Mouse (Mus musculus): ENCODE data around the gene Bhlha15. TPM values are rescaled to one million over a fixed set of nuclear protein-coding genes. Genes with fewer than 3 reads are reported as not detected.
A peak's percentile ranks its signal among the peaks of the same experiment; 100 is the strongest.

Bhlha15 gene
- 0.55 and 0.74 TPM in 2 replicates for polyA plus RNA-seq (2015; fragmentation: Nextera tagmentation; extraction: Ambion mirVana)

DNA sequence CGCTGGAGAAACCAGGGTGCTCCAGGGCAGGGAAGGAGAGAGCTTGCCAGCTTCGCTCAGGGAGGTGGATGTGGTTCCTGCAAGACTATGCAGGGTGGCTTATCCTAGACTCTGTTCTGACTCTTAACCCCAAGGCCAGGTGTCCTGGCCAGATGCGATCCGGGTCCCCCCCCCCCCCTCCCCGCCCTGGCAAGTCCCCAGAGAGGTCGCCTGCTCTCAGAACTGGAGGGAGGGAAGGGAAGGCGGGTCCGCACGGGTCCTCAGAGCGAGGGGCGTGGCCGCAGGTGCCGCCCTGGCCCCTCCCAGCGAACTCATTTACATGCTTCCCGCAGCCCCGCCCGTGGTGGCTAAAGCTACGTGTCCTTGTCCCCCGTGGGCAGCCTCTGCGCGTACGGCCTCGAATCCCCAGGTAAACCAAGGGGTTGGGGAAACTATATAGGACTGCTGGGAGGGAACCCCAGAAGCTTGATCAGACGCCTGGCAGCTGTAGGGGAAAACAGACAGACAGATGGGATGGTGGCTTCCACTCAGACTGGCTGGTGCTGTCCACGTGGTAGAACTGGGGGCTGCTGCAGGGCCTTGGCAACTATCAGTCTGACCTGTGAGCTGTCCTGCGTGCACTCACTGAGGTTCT, at the start of gene Bhlha15:
Bhlha15 (plus strand) TSS at position 337 of the 634 bp plus-strand sequence.
- peaks cover 2% of the 10 kb centered on the region; the same call in 1 of the 2 replicates for H3K36me3 ChIP-seq (ENCODE audit: insufficient read depth, low read length)
- no peaks in the 10 kb centered on the region for H3K9me3 ChIP-seq (ENCODE audit: low read length)
- H3K27me3 ChIP-seq (ENCODE audit: insufficient read depth, low read length) = no peaks in the 10 kb centered on the region
- H3K4me3 ChIP-seq (ENCODE audit: low read length) = peak within 1 kb of the TSS; percentile 40
- peak within 1 kb of the TSS; percentile 51 for H3K9ac ChIP-seq (replicated peaks; ENCODE audit: low read length)
- ATAC-seq (ENCODE audit: low FRiP score, low TSS enrichment) = peak; percentile 67
- 4% methylated on average over 24 of the region's 26 CpGs for WGBS
- H3K4me1 ChIP-seq (ENCODE audit: insufficient read depth, low read length) = peaks cover 18% of the 10 kb centered on the region
- H3K4me2 ChIP-seq (replicated peaks; ENCODE audit: low read depth, low read length) = peak within 1 kb of the TSS; percentile 67
- H3K27ac ChIP-seq (ENCODE audit: low read length) = no peak within 1 kb of the TSS

DNA sequence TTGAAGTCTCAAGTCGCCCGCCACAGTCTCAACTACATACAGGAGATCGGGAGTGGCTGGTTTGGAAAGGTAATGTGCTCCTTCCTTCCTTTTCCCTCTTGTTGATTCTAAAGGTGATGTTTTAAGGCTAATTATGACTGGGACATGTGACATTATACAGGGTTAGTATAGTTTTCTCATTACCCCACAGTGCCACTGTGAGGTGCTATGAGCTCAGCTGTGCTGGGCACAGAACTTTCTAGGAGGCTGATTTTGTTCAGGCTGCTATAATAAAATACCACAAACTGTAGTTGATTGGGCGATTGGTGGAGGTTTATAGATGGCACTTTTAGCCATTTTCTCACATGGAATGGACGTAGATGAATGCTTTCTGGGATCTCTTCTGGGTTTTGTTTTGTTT, 46.6 kb upstream of the Bhlha15 start:
- no peaks in the 10 kb centered on the region for H3K9me3 ChIP-seq (ENCODE audit: low read length)
- H3K27me3 ChIP-seq (ENCODE audit: insufficient read depth, low read length) = no peaks in the 10 kb centered on the region
- H3K9ac ChIP-seq (replicated peaks; ENCODE audit: low read length) = no peak overlapping the region
- H3K27ac ChIP-seq (ENCODE audit: low read length) = no peak overlapping the region
- ATAC-seq (ENCODE audit: low FRiP score, low TSS enrichment) = no peak
- 94% methylated on average over 5 of the region's 5 CpGs for WGBS
- H3K4me3 ChIP-seq (ENCODE audit: low read length) = no peak overlapping the region
- no peaks in the 10 kb centered on the region for H3K4me1 ChIP-seq (ENCODE audit: insufficient read depth, low read length)
- no peak overlapping the region for H3K4me2 ChIP-seq (replicated peaks; ENCODE audit: low read depth, low read length)
- peaks cover 25% of the 10 kb centered on the region for H3K36me3 ChIP-seq (ENCODE audit: insufficient read depth, low read length)

DNA sequence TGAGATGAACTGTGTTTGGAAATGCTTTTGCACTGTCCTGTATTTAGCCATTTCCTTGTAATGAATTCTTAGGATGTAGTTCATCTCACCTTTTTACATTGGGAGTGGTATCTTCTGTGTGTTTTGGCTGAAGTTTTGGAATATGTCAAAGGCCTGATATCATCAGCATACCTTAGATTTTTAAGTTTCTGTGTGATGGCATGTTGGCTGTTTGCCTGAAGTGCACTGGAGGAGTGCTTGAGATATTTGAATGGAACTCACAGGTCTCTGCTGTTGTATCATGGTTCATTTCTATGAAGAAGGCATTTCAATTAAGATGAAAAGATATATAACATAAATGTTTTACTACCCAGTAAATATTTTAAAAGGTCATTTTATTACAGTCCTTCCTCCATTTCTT, 43.2 kb upstream of the Bhlha15 start:
- no peaks in the 10 kb centered on the region for H3K4me1 ChIP-seq (ENCODE audit: insufficient read depth, low read length)
- no peak overlapping the region for H3K4me3 ChIP-seq (ENCODE audit: low read length)
- peaks cover 38% of the 10 kb centered on the region for H3K36me3 ChIP-seq (ENCODE audit: insufficient read depth, low read length)
- no peaks in the 10 kb centered on the region for H3K27me3 ChIP-seq (ENCODE audit: insufficient read depth, low read length)
- ATAC-seq (ENCODE audit: low FRiP score, low TSS enrichment) = no peak
- no peak overlapping the region for H3K4me2 ChIP-seq (replicated peaks; ENCODE audit: low read depth, low read length)
- no peak overlapping the region for H3K9ac ChIP-seq (replicated peaks; ENCODE audit: low read length)
- no peaks in the 10 kb centered on the region for H3K9me3 ChIP-seq (ENCODE audit: low read length)
- no peak overlapping the region for H3K27ac ChIP-seq (ENCODE audit: low read length)

- no peak overlapping the region for H3K4me2 ChIP-seq (replicated peaks; ENCODE audit: low read depth, low read length)
- H3K9me3 ChIP-seq (ENCODE audit: low read length) = no peaks in the 10 kb centered on the region
- H3K9ac ChIP-seq (replicated peaks; ENCODE audit: low read length) = no peak overlapping the region
- no peaks in the 10 kb centered on the region for H3K4me1 ChIP-seq (ENCODE audit: insufficient read depth, low read length)
- H3K27ac ChIP-seq (ENCODE audit: low read length) = no peak overlapping the region
- ATAC-seq (ENCODE audit: low FRiP score, low TSS enrichment) = no peak
- H3K27me3 ChIP-seq (ENCODE audit: insufficient read depth, low read length) = no peaks in the 10 kb centered on the region
- 95% methylated on average over 4 of the region's 4 CpGs for WGBS
- peaks cover 34% of the 10 kb centered on the region for H3K36me3 ChIP-seq (ENCODE audit: insufficient read depth, low read length)
- H3K4me3 ChIP-seq (ENCODE audit: low read length) = no peak overlapping the region
These were observed 40.6 kb upstream of the Bhlha15 start for GRCm38 (mm10) chr5:144149530-144149929.

GRCm38 (mm10) chr5:144151270-144151669, 38.8 kb upstream of the Bhlha15 start:
- H3K27ac ChIP-seq (ENCODE audit: low read length) = no peak overlapping the region
- no peaks in the 10 kb centered on the region for H3K27me3 ChIP-seq (ENCODE audit: insufficient read depth, low read length)
- 81% methylated on average over 4 of the region's 4 CpGs for WGBS
- no peaks in the 10 kb centered on the region for H3K4me1 ChIP-seq (ENCODE audit: insufficient read depth, low read length)
- no peak overlapping the region for H3K4me2 ChIP-seq (replicated peaks; ENCODE audit: low read depth, low read length)
- peaks cover 34% of the 10 kb centered on the region for H3K36me3 ChIP-seq (ENCODE audit: insufficient read depth, low read length)
- H3K4me3 ChIP-seq (ENCODE audit: low read length) = no peak overlapping the region
- H3K9ac ChIP-seq (replicated peaks; ENCODE audit: low read length) = no peak overlapping the region
- no peak for ATAC-seq (ENCODE audit: low FRiP score, low TSS enrichment)
- no peaks in the 10 kb centered on the region for H3K9me3 ChIP-seq (ENCODE audit: low read length)

GRCm38 (mm10) chr5:144154528-144154927, 35.6 kb upstream of the Bhlha15 start:
- 31% methylated on average over 7 of the region's 7 CpGs for WGBS
- no peak for ATAC-seq (ENCODE audit: low FRiP score, low TSS enrichment)
- Histone ChIP-seq H3K36me3 (ENCODE audit: insufficient read depth, low read length) (peaks cover 31% of the 10 kb centered on the region), H3K27me3 (ENCODE audit: insufficient read depth, low read length) (no peaks in the 10 kb centered on the region), H3K4me2 (replicated peaks; ENCODE audit: low read depth, low read length) (no peak overlapping the region), H3K9ac (replicated peaks; ENCODE audit: low read length) (no peak overlapping the region), H3K9me3 (ENCODE audit: low read length) (no peaks in the 10 kb centered on the region), H3K27ac (ENCODE audit: low read length) (no peak overlapping the region), H3K4me3 (ENCODE audit: low read length) (no peak overlapping the region), H3K4me1 (ENCODE audit: insufficient read depth, low read length) (peaks cover 3% of the 10 kb centered on the region; the same call in 1 of the 2 replicates)

GRCm38 (mm10) chr5:144158604-144159003, 31.5 kb upstream of the Bhlha15 start:
- peak; percentile 65; the same call in 1 of the 2 replicates for ATAC-seq (ENCODE audit: low FRiP score, low TSS enrichment)

GRCm38 (mm10) chr5:144159137-144159536, 30.9 kb upstream of the Bhlha15 start:
- Histone ChIP-seq H3K9ac (replicated peaks; ENCODE audit: low read length) (no peak overlapping the region), H3K27me3 (ENCODE audit: insufficient read depth, low read length) (no peaks in the 10 kb centered on the region), H3K4me2 (replicated peaks; ENCODE audit: low read depth, low read length) (no peak overlapping the region), H3K4me3 (ENCODE audit: low read length) (no peak overlapping the region), H3K36me3 (ENCODE audit: insufficient read depth, low read length) (peaks cover 22% of the 10 kb centered on the region), H3K4me1 (ENCODE audit: insufficient read depth, low read length) (peaks cover 3% of the 10 kb centered on the region; the same call in 1 of the 2 replicates), H3K27ac (ENCODE audit: low read length) (peak overlapping the region; percentile 65; the same call in 1 of the 2 replicates), H3K9me3 (ENCODE audit: low read length) (no peaks in the 10 kb centered on the region)
- 94% methylated on average over 8 of the region's 8 CpGs for WGBS
- ATAC-seq (ENCODE audit: low FRiP score, low TSS enrichment) = no peak

More at GRCm38 (mm10) chr5:144158604-144159003, 31.5 kb upstream of the Bhlha15 start:
- H3K27ac ChIP-seq (ENCODE audit: low read length) = peak overlapping the region; percentile 65; the same call in 1 of the 2 replicates
- WGBS = 31% methylated on average over 4 of the region's 4 CpGs
- H3K9ac ChIP-seq (replicated peaks; ENCODE audit: low read length) = no peak overlapping the region
- peaks cover 18% of the 10 kb centered on the region; the same call in 1 of the 2 replicates for H3K36me3 ChIP-seq (ENCODE audit: insufficient read depth, low read length)
- H3K4me1 ChIP-seq (ENCODE audit: insufficient read depth, low read length) = peaks cover 3% of the 10 kb centered on the region; the same call in 1 of the 2 replicates
- H3K27me3 ChIP-seq (ENCODE audit: insufficient read depth, low read length) = no peaks in the 10 kb centered on the region
- no peak overlapping the region for H3K4me3 ChIP-seq (ENCODE audit: low read length)
- no peaks in the 10 kb centered on the region for H3K9me3 ChIP-seq (ENCODE audit: low read length)
- no peak overlapping the region for H3K4me2 ChIP-seq (replicated peaks; ENCODE audit: low read depth, low read length)

DNA sequence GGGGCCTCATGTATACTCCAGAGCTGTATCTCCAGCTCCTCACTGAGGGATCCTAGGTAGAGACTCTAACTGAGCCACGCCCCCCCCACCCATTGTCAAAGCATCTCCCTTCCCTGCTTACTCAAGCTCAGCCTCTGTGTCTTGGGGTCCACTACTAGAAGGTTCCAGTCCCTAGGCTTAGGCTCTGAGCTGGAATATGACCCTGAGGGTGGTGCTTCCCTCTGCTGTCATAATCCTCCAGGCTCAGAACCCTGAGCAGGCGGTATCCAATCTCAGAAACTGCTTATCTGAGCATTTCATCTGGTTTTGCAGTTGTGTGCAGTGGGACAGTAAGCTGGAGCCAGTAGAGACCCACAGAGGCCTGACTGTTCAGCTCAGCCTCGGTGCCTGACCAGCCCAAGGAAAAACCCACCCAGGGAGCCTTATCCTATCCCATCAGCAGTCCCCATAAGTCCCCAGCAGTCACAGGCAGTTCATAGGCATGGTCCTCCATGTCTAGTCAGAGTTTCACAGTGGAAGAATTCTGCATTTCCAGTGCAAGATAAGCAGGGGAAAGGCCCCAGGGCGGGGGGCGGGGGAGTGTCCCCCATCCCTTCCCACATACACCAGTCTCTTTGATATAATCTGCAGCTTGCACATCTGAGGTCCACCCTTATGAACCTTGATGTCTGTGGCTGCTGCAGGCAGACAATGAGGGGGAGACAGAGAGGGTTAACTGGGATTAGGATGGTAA, 27.8 kb upstream of the Bhlha15 start:
- Histone ChIP-seq H3K4me1 (ENCODE audit: insufficient read depth, low read length) (peaks cover 3% of the 10 kb centered on the region; the same call in 1 of the 2 replicates), H3K27ac (ENCODE audit: low read length) (peak overlapping the region; percentile 80), H3K9me3 (ENCODE audit: low read length) (no peaks in the 10 kb centered on the region), H3K36me3 (ENCODE audit: insufficient read depth, low read length) (peaks cover 27% of the 10 kb centered on the region), H3K4me2 (replicated peaks; ENCODE audit: low read depth, low read length) (no peak overlapping the region), H3K9ac (replicated peaks; ENCODE audit: low read length) (no peak overlapping the region), H3K4me3 (ENCODE audit: low read length) (no peak overlapping the region), H3K27me3 (ENCODE audit: insufficient read depth, low read length) (no peaks in the 10 kb centered on the region)
- peak; percentile 77 for ATAC-seq (ENCODE audit: low FRiP score, low TSS enrichment)
- WGBS = 71% methylated on average over 5 of the region's 5 CpGs

Measured in kidney, embryonic 16.5 days (tissue).